Comparison of ENCODE assay signal across 20 mouse cellular contexts in genomic region chr7:99427987-99428386, GRCm38 (mm10). TPM values are rescaled to one million over a fixed set of nuclear protein-coding genes. Genes with fewer than 3 reads are reported as not detected.
DNase-seq lines count a peak whose midpoint lies in the region; TF ChIP-seq lines count a peak whose summit lies in the region.
"Had no signal": no experiment of that assay in that cellular context is flagged by ENCODE, and none has a peak within 500 bp of the region (broad histone marks: within the 10 kb centered on the region; RNA-seq: fewer than 3 reads in every experiment).

No protein-coding gene starts in this region.

- H3K36me3 ChIP-seq in CH12.LX (replicated peaks in 1 of 2; ENCODE audit: control insufficient read depth in 1 of 2, insufficient read depth in 1 of 2, low read length in 1 of 2), result peaks cover 0 to 23% of the 10 kb centered on the region in 2 experiments
- H3K36me3 ChIP-seq: embryonic facial prominence, embryonic 12.5 days; forebrain, embryonic 12.5 days; G1E had no signal

- no peak overlapping the region; the same call in 1 of the 2 replicates for H3K9ac ChIP-seq in CH12.LX (ENCODE audit: insufficient read depth, low read depth)
- H3K9ac ChIP-seq: embryonic facial prominence, embryonic 12.5 days; forebrain, embryonic 12.5 days had no signal

- no peaks in the 10 kb centered on the region for H3K27me3 ChIP-seq in CH12.LX (replicated peaks)
- H3K27me3 ChIP-seq: embryonic facial prominence, embryonic 12.5 days; Patski had no signal

- in situ Hi-C loops in CH12.LX (cut with MboI; ENCODE audit: low pct_ligation_motif_present, low pct_unique_long_range_greater_than_20kb, low sequenced_read_pairs), result no loop called here

- intact Hi-C loops in gastrocnemius, adult 2 months (cut with DNase I), result no loop called here

- WGBS in olfactory bulb, adult 2 months, result 89% methylated on average over 3 of the region's 3 CpGs

- no peak for DNase-seq in gastrocnemius, adult 2 months
- no peak for DNase-seq in gastrocnemius, adult 8-10 months (ENCODE audit: low spot score in 2 of 2)
- peak; percentile 62 for DNase-seq in CH12.LX (ENCODE audit: extremely low read depth)
- no peak for DNase-seq in left cerebral cortex, adult 18-20 months (ENCODE audit: low spot score in 2 of 2)
- DNase-seq: adrenal gland, adult 8-10 months; adrenal gland, postnatal 14 days; adrenal gland, postnatal 36 days; cerebellum, adult 11-12 months; cerebellum, adult 2 months; cerebellum, adult 9-10 months; cerebellum, postnatal 10 days; cerebellum, postnatal 25 days had no signal

- no peak for TF ChIP-seq EP300 in CH12.LX (IDR thresholded peaks at IDR 0.05; ENCODE audit: low read length)

- peaks cover 41 to 77% of the 10 kb centered on the region in 2 experiments for H3K4me1 ChIP-seq in CH12.LX (ENCODE audit: control insufficient read depth in 1 of 2, insufficient read depth in 2 of 2)
- peaks cover 87% of the 10 kb centered on the region for H3K4me1 ChIP-seq in olfactory bulb, adult 2 months (ENCODE audit: control insufficient read depth, insufficient read depth, low read length)

- H3K4me3 ChIP-seq in gastrocnemius, adult 2 months, result no peak overlapping the region
- peak overlapping the region in 1 of 3 experiments; percentile 10 for H3K4me3 ChIP-seq in CH12.LX (replicated peaks in 1 of 3; ENCODE audit: low read depth in 2 of 3, low read length in 2 of 3, poor library complexity in 1 of 3)
- H3K4me3 ChIP-seq in olfactory bulb, adult 2 months (ENCODE audit: insufficient read depth, low read depth, low read length), result no peak overlapping the region
- H3K4me3 ChIP-seq: embryonic facial prominence, embryonic 10.5 days; embryonic facial prominence, embryonic 12.5 days; forebrain, embryonic 12.5 days had no signal

- H3K27ac ChIP-seq in gastrocnemius, adult 2 months, result peak overlapping the region; percentile 3
- H3K27ac ChIP-seq in CH12.LX (ENCODE audit: insufficient read depth, low read depth), result peak overlapping the region; percentile 86
- H3K27ac ChIP-seq in olfactory bulb, adult 2 months (ENCODE audit: insufficient read depth, low read depth, low read length), result peak overlapping the region; percentile 97
- H3K27ac ChIP-seq: embryonic facial prominence, embryonic 12.5 days; forebrain, embryonic 12.5 days had no signal

- dilution Hi-C loops in CH12.LX (cut with MboI; ENCODE audit: extremely low pct_ligation_motif_present, extremely low pct_unique_long_range_greater_than_20kb, low sequenced_read_pairs), result no loop called here

- TF ChIP-seq CTCF in gastrocnemius, adult 2 months (IDR thresholded peaks at IDR 0.05), result no peak
- TF ChIP-seq CTCF in CH12.LX (conservative IDR thresholded peaks at IDR 0.05 in 1 of 2, IDR thresholded peaks at IDR 0.05 in 1 of 2; ENCODE audit: low read depth in 2 of 2, low read length in 2 of 2), result no peak
- no peak for TF ChIP-seq CTCF in olfactory bulb, adult 2 months (IDR thresholded peaks at IDR 0.05; ENCODE audit: insufficient read depth, low read depth, low read length)

- no peaks in the 10 kb centered on the region for H3K79me2 ChIP-seq in CH12.LX (replicated peaks; ENCODE audit: control insufficient read depth, extremely low read depth, insufficient read depth, poor library complexity, severe bottlenecking)

- no peaks in the 10 kb centered on the region for H3K9me3 ChIP-seq in CH12.LX (replicated peaks; ENCODE audit: low read length)
- H3K9me3 ChIP-seq: embryonic facial prominence, embryonic 10.5 days; embryonic facial prominence, embryonic 12.5 days; forebrain, embryonic 12.5 days; G1E had no signal

- H3K4me2 ChIP-seq in CH12.LX (ENCODE audit: insufficient read depth, low read depth, poor library complexity, severe bottlenecking), result no peak overlapping the region
- H3K4me2 ChIP-seq: embryonic facial prominence, embryonic 12.5 days; forebrain, embryonic 12.5 days had no signal

- TF ChIP-seq POLR2A in CH12.LX (IDR thresholded peaks at IDR 0.05; ENCODE audit: low read depth, low read length), result peak; percentile 23; the same call in 1 of the 2 replicates
- no peak for TF ChIP-seq POLR2A in olfactory bulb, adult 2 months (IDR thresholded peaks at IDR 0.05; ENCODE audit: insufficient read depth, low read depth, low read length)

- TF ChIP-seq RAD21 in CH12.LX (IDR thresholded peaks at IDR 0.05; ENCODE audit: low read depth, low read length), result no peak

TF ChIP-seq in CH12.LX, 34 proteins besides CTCF, POLR2A, EP300 and RAD21:
- 0 out of 2 replicates have a peak, but pooled peaks have one; percentile 31 for TF ChIP-seq ETS1 (conservative IDR thresholded peaks at IDR 0.05; ENCODE audit: low read depth, low read length)
- TF ChIP-seq MAX (IDR thresholded peaks at IDR 0.05; ENCODE audit: low read length), result peak; percentile 73; the same call in 1 of the 2 replicates
- TF ChIP-seq NRF1 (IDR thresholded peaks at IDR 0.05; ENCODE audit: low read depth, low read length), result peak; percentile 54
- TF ChIP-seq PAX5 (IDR thresholded peaks at IDR 0.05; ENCODE audit: low read length), result no peak
- no peak for TF ChIP-seq NELFE (IDR thresholded peaks at IDR 0.05; ENCODE audit: low read depth, low read length)
- TF ChIP-seq TCF12 (IDR thresholded peaks at IDR 0.05; ENCODE audit: low read depth, low read length), result peak; percentile 52
- peak; percentile 66 for TF ChIP-seq BHLHE40 (IDR thresholded peaks at IDR 0.05; ENCODE audit: low read depth, low read length)
- TF ChIP-seq MYC (IDR thresholded peaks at IDR 0.05; ENCODE audit: low read depth, low read length), result peak; percentile 84

RNA-seq across cellular contexts. Expression of gene Klhl35, which starts 37.8 kb away (rescaled TPM):
- not detected for total RNA-seq in gastrocnemius, adult 2 months (2021)
- total RNA-seq in gastrocnemius, adult 8-10 months (2022), result not detected
- not detected in 2 replicates for total RNA-seq in CH12.LX (2012; rRNA removed)
- total RNA-seq in CH12.LX (2014; rRNA removed), result not detected in 2 replicates
- not detected in 2 replicates for polyA plus RNA-seq in CH12.LX (2012; ENCODE audit: insufficient read length, low read depth)
- polyA plus RNA-seq in olfactory bulb, adult 2 months (2012; ENCODE audit: insufficient read depth, insufficient read length, low replicate concordance, missing spikeins), result not detected in 2 replicates
- total RNA-seq in left cerebral cortex, adult 18-20 months (2021), result 1 to 10 TPM; 2.3 to 3.2 TPM
- total RNA-seq: G1E had no signal
- polyA plus RNA-seq: activated CD4-positive, CD25-positive, alpha-beta regulatory T cell, adult 4 months; C2C12; G1E had no signal

RNA-seq across cellular contexts. Expression of gene Gdpd5, which starts 46.8 kb away (rescaled TPM):
- total RNA-seq in gastrocnemius, adult 2 months (2021), result 1 to 10 TPM; 5.4 to 6.7 TPM
- total RNA-seq in gastrocnemius, adult 8-10 months (2022), result 1 to 10 TPM; 5.0 to 5.9 (median 5.1) TPM
- 7.5 and 9.1 TPM in 2 replicates for total RNA-seq in CH12.LX (2012; rRNA removed)
- 2.4 and 2.8 TPM in 2 replicates for total RNA-seq in CH12.LX (2014; rRNA removed)
- polyA plus RNA-seq in CH12.LX (2012; ENCODE audit: insufficient read length, low read depth), result 7.0 and 9.0 TPM in 2 replicates
- polyA plus RNA-seq in olfactory bulb, adult 2 months (2012; ENCODE audit: insufficient read depth, insufficient read length, low replicate concordance, missing spikeins), result not detected in 2 replicates
- total RNA-seq in left cerebral cortex, adult 18-20 months (2021), result 10 to 100 TPM; 29.0 to 34.2 TPM

RNA-seq across cellular contexts. Expression of gene Rps3, which starts 55.6 kb away (rescaled TPM):
- total RNA-seq in gastrocnemius, adult 2 months (2021), result 100 to 1,000 TPM; 242 to 287 TPM
- total RNA-seq in gastrocnemius, adult 8-10 months (2022), result 100 to 1,000 TPM; 272 to 331 (median 278) TPM
- 2,320 and 2,484 TPM in 2 replicates for total RNA-seq in CH12.LX (2012; rRNA removed)
- total RNA-seq in CH12.LX (2014; rRNA removed), result 3,699 and 3,874 TPM in 2 replicates
- 1,738 and 1,898 TPM in 2 replicates for polyA plus RNA-seq in CH12.LX (2012; ENCODE audit: insufficient read length, low read depth)
- 980 TPM in 1 of 2 replicates, not detected in the other for polyA plus RNA-seq in olfactory bulb, adult 2 months (2012; ENCODE audit: insufficient read depth, insufficient read length, low replicate concordance, missing spikeins)
- 100 to 1,000 TPM; 268 to 293 TPM for total RNA-seq in left cerebral cortex, adult 18-20 months (2021)

Comparison
In these comparisons a context has a peak if more than half of its experiments do, and no peak if none do; other contexts are left out.
1. H3K27ac ChIP-seq: peak in every context shown above with its lines; median percentile 97 in olfactory bulb, adult 2 months; 86 in CH12.LX; 3 in gastrocnemius, adult 2 months.
2. RNA of gene Rps3, which starts 55.6 kb away (total RNA-seq): 2,320 to 3,874 TPM in CH12.LX; 268 to 293 TPM in left cerebral cortex, adult 18-20 months, 242 to 287 TPM in gastrocnemius, adult 2 months and 272 to 331 TPM in gastrocnemius, adult 8-10 months; every median in the first group is over 4 times any median in the second.